Mouse (Mus musculus) inflammation-experienced regulatory T-cells, adult 6 months (primary cell): ENCODE measurements around the gene Igdcc3. TPM values are rescaled to one million over a fixed set of nuclear protein-coding genes. Genes with fewer than 3 reads are reported as not detected.

Source experiments
- ATAC-seq: one replicate; pipeline ENCODE4 v1.8.0; 2017
- polyA plus RNA-seq, 3 experiments: library from polyadenylated mRNA; unstranded; fragments of 100-300 nt; shearing (Covaris generic); gene quantifications; one replicate each; pipeline ENCODE4 v1.2.1; 2017

Gene Igdcc3
- polyA plus RNA-seq, 3 experiments from 2014 or later: not detected

DNA sequence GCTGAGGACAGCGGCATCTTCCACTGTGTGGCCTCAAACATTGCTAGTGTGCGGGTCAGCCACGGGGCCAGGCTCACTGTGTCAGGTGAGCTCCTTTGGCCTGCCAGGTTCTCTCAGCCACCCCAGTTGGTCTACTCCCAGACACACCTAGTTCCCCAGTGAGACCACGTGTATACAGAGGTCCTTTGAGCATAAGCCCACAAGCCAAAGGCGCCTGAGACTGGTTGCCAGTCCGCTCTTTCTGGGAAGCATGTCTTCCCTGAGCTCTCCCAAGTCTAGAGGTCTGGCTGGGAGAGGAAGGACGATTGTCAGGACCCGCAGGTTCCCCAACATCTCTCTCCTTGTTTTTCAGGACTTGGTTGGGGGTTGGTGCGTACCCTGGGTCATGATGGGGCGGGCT is 36.9 kb downstream of the Igdcc3 start:
- no peak for ATAC-seq

DNA sequence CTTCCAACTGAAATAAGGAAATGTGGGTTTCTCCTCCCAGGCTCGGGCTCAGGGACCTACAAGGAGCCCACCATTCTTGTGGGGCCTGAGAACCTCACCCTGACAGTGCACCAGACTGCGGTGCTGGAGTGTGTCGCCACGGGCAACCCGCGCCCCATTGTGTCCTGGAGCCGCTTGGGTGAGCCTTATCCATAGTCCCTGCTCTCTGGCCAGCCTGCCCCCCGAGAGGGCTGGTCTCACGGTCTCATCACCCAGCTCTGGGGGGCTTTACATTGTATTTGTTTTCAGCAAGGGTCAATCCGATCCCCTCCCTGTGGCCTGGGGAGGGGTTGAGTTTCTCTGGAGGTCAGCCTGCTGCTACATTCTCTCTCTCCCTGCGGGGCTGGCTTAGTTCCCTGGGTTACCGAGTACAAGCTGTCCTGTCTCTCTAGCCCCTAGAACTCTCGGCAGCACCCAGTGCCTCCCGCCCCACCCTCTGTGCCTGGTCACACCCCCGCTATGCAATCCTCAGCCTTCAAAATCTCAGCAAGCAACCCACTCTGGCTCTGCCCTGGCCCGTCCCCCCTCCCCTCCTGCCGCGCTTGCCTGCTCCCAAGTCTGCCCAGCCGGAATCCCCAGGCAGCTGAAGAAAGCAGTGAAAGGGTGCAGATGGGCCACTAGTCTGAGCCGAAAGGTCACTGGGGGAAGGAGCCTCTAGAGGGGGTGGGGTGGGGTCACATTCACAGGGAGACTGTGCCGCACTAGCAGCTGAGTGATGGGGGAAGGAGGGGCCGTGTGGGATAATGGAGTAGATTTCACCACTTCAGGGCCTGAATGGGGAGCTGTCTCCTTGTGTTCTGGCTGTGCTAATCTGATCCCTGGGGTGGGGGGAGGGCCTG is 37.6 kb downstream of the Igdcc3 start:
- no peak for ATAC-seq

DNA sequence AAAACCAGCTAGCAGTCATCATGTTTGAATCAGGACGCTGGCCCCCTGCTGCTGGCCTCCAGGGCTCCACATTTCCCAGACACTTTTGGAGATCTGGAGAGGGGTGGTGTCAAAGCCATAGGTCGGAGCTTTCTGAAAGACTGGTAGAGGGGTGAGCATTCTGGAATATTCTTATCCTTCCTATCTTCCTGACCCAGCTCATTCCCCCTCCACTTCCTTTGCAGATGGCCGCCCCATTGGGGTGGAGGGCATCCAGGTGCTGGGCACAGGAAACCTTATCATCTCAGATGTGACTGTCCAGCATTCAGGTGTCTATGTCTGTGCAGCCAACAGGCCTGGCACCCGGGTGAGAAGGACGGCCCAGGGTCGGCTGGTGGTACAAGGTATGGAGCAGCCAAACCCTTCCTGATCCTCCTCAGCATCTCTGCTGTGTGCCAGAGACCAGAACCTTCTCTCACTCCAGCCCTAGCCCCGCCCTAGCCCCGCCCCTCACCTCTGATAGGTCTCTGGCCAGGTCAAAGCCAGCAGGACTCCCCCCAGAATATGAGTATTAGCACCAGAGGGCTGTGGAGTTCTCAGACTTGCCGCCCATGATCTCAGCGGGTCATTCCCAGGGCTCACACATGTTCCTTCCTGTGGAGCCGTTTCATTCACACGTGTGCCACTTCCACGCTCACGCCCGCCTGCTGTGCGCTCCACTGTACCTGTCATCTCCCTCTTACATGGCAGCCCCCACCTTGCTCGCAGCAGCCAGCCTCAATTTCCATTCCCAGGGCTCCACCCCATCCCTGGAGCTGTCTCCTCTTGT is 39.0 kb downstream of the Igdcc3 start:
- ATAC-seq: no peak

DNA sequence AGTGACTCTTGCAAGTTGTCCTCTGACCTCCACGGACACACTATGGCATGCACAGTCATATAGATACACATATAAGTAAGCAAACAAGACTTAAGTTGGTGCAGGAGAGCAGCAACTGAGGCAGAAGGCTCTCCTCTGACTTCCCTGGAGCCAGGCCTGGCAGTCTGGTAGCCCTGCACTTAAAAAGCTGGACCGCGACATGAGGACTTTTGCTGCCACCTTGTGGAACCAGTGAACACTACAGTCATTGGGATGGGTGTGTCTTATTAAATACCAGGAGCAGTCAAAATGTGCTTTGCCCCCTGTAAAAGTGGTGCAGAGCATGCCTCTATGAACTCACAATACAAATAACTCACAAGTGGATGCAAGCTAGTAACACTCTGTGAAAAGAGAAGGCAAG is 47.6 kb downstream of the Igdcc3 start:
- peak; percentile 58 for ATAC-seq

DNA sequence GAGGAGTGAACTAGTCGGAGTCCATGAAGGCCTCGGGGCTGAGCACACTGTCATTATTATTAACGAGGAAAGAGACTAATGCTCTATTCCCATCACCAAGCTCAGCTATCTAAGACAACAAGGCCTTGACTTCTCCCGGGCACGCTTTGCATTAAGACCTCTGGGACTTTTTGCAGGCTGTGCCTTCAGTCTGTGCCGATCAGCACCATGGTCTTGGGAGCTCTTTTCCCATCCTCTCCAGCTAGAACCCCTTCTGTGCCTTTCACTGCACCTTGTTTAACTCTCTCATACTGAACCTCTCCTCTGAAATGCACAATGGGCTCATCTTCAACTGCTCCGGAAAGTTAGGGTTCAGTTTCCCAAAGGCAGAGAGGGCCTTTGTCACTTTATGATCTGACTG is 49.3 kb downstream of the Igdcc3 start:
- no peak for ATAC-seq

DNA sequence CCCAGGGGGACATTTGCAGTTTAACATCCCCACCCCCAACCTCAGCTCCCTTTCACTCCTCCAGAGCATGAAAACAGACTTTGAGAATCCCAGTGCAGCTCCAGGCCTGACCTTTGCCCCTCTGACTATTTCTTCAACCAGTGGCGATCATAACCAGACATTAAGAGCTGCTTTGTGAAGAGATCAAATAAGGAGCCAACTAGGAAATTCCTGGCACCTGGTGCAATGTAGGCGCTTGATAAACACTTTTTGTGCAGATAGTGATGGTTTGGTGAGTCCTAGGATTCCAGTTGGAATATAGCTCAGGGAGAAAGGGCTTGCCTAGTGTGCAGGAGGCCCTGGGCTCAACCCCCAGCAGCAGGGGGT is 50.4 kb downstream of the Igdcc3 start:
- ATAC-seq: no peak

DNA sequence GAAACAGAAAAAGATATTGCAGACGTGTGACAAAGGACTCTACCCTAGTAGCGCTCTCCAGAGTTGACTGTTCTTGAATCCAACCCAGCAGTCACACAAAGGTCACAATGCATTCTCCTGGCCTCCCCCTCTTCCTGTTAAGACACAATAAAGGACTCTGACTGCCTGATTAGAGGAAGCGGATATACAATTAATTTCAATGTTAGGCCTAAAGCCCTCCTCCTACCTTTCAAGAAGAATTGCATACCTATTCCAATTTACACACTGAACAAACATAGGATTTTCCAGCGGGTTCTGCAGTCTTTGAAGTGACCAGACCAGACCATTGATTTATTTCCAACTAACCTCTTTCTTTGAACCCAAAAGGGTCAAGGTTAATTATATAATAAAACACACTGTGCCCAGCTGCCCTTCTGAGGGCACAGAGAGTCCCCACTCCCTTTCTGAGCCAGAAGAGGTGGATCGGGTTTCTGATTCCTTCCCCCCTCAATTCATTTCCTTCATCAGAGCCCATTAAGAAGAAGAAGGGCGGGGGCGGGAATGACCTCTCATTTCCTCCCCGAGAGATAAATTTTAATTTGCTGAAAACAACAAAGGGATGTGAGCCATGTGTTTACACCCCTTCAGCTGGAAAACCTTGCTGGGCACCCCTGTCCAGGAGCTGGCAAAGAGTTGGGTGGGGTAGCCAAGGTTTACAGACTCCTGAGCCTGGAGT is 50.9 kb downstream of the Igdcc3 start:
- ATAC-seq: no peak

DNA sequence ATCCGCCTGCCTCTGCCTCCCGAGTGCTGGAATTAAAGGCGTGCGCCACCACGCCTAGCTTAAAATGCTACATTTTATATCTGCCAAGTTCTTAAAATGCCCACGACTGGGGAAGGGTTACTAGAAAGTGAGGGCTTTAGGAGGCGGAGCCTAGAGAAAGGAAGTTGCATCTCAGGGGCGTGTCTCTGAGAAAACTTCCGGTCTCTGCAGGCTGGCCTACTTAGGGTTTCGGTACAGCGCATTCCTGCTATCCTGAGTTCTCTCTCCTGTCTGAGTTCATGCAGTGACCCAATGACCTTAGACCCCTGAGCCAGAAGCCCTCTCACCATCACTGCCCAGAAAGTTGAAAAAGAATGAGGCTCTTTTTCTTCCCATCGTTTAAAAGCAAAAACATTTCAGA is 52.2 kb downstream of the Igdcc3 start:
- ATAC-seq: no peak

DNA sequence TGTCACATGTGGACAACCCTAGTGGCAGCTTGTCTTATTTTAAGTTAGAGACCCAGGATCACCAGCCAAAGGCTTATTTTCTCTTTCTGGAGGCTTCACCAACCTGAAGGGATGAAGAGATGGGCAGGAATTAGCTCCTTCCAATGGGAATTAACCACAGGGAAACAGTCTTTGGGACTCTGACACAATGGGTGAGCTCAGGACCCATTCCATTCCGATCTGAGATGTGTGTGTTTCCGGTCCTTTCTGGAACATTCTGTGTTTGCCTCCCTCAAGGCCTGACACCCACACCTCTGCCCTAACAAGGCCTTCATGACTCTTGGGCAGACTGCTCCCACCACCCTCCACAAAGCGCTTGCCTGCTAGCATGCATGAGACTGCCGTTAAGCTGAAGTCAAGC is 54.1 kb downstream of the Igdcc3 start, which contains the start of gene Parp16:
Gene Parp16, plus strand, starts transcription at position 301 of the 400 bp plus-strand sequence.
- no peak for ATAC-seq

DNA sequence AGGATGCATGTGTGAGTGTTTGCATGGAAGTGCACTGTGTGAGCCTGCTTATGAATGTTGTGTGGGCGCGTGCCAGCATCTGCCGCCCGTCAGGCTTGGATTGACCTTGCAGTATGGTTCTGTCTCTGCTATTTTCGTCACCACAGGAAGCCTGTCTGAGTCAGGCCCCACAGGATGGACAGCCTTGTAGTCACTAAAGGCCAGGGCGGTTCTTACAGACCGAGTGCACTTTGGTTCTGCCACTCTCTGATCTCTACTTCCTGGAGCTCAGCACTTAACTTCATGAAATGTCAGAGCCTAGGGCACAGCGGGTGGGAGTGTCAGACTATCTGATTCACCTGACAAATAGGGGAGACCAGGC is 54.6 kb downstream of the Igdcc3 start:
- peak; percentile 30 for ATAC-seq

DNA sequence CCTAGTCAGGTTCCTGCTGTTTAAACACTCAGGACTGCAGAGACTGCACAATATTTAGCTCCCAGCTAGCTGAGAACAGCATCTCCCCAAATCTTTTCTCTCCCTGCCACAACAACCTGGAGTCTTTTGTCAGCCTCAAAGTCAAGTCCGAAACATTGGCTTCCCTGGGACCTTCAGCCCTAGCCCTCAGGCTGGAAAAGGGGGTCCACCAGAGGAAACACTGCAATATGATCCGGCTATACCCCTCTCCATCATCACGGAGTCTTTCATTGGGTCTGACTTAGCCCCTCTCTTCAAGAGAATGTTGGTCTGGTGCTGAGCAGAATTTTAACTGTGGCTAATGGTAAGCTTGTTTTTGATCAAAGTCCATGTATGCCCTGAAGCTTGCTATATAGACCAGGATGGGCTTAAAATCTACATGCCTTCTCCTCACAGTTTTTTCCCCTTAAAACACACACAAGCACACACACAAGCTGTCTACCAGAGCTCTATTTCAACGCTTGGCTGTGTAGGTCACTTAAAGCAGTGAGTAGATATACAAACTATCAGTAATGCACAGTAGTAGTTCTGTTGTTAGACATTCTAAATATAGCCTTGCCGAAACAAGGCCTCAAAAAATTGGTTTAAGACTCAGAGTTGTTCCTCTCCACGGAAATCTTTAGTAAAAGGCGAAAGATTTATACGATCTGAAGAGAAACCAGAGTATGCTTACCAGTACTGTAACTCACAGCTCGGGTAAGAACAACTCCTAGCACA is 55.2 kb downstream of the Igdcc3 start:
- peak; percentile 73 for ATAC-seq

DNA sequence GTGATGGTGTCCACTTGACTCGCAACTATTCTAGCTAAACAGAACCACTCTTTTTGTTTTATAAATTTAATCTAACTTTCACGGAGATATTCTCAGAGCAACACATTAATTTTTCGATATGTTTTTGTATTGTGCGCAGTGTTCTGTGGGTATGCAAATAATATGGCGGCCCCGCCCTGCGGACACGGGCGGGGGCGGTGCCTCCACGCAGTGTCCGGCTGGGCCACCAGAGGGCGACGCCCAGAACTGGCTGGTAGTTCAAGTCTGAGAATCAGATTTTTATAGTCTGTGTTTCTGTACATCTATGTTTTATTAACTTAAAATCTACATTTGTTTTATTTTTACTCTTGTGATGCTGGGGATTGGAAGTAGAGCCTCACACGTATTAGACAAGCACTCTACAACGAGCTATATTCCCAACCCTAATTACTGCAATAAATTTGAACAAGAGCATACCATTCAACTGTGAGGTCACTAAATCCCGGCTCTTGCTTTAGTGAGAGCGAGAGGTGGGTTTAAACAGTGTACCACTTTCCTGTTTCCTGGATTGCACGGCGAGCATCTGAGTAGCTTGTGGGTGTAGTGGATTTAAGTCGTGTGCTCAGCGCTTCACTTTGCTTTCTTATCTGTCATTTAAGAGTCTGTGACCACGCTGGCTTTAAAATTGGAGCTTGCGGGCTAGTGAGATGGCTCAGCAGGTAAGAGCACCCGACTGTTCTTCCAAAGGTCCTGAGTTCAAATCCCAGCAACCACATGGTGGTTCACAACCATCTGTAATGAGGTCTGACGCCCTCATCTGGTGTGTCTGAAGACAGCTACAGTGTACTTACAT is 56.0 kb downstream of the Igdcc3 start:
- ATAC-seq: peak; percentile 69

DNA sequence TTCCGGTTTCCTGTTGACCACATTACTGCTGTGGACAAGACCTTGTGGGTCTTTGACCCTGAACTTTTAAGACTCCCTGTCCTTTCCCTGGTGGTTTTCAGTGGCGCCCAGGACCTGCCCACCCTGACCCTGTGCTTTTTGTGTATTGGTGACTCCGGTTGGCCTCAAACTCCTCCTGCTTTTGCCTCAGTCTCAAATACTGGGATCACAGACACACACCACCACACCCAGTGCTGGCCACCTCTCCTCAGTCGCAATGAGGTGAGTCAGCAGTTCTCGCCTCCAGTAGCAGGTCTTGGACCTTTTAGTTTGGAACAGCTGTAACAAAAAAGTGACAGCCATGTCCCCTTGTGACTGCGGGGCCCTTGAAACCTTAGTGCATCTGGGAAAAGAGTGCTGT is 56.8 kb downstream of the Igdcc3 start:
- ATAC-seq: no peak

DNA sequence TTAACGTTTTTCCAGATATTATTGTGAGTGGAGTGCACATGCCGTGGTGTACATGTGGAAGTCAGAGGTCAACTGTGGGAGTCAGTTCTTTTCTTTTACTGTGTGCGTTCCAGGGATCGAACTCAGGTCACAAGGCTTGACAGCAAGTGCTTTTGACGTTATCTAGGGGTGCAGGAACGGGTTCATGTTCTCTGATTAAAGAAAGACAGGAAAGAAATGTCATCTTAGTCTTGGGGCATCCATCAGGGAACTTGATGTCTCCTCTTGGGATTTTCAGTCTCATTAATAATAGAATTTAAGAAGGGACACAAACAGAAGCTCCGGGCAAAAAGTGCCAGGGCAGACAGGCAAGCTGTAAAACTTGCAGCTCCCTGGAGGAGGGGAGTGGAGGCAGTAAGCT is 58.7 kb downstream of the Igdcc3 start:
- no peak for ATAC-seq

DNA sequence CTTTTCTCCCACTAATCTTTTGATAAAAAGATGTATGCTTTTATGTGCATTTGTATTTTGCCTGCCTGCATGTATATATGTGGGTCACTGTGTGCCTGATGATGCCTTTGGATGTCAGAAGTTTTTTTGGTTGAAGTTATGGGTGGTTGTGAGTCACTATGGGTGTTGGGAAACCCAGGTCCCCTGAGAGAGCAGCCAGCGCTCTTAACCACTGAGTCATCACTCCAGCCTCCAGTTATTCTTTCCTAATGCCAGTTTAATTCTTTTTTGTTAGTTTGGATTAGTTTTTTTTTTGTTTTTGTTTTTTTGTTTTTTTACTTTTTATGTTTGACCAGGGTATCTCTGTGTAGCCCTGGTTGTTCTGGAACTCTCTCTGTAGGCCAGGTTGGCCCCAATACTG is 59.6 kb downstream of the Igdcc3 start:
- ATAC-seq: no peak

DNA sequence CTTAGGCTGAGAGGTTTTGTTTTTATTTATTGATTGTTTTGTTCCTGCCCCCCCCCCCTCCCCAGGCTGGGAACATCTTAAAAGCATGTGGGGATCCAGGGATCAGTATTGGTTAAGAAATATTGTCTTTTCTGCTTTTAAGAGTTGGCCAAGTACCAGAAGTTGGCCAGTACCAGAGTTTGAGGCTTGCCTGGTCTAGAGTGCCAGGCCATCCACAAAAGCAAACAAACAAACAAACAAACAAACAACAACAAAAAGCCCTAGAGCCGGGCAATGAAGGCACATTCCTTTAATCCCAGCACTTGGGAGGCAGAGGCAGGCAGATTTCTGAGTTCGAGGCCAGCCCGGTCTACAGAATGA is 60.0 kb downstream of the Igdcc3 start:
- no peak for ATAC-seq

DNA sequence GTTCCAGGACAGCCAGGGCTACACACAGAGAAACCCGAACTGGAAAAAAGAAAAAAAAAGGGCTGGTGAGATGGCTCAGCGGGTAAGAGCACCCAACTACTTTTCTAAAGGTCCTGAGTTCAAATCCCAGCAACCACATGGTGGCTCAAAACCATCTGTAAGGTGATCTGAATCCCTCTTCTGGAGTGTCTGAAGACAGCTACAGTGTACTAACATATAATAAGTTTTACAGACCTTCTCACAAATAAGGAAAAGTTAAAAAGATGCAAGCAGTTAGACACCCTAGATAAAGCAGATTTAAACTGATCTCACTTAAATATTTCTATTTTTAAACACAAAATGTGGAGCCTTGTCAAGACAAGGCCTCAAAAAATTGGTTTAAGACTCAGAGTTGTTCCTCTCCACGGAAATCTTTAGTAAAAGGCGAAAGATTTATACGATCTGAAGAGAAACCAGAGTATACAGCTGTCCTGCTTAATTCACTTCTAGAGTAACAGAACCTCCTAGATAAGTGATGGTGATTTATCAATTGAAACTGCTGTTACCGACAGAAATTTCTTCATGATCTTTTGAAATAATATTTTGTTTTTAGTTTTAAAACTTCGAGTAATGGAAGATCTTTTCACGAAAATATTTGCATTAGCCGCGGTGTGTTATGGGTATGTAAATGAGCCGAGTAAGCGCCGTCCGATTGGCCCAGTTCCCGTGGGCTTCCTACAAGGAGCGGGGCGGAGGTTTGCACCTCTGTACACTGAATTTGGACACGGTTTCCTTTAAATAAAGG is 60.6 kb downstream of the Igdcc3 start:
- ATAC-seq: peak; percentile 84

DNA sequence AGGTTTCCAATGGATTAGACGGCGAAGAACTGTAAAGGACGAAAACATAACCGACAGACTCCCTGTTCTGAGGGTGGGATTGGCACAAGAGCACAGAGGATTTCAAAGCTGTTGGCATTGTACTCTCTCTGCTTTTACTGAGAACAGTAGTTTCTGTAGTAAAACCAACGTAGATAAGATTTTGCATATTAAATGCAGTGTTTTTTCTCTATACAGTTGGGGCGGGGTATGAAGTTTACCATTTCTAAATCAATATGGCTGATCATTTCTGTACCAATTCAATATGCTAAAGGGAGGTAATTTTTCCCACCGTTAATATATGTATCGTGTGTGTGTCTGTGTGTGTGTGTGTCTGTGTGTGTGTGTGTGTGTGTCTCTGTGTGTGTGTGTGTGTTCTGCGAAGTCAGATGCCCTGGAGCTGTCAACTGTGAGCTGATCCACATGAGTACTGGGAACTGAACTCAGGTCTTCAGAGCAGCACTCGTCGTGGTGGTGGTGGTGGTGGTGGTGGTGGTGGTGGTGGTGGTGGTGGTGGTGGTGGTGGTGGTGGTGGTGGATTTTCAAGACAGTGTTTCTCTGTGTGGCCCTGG is 61.3 kb downstream of the Igdcc3 start:
- peak; percentile 44 for ATAC-seq

DNA sequence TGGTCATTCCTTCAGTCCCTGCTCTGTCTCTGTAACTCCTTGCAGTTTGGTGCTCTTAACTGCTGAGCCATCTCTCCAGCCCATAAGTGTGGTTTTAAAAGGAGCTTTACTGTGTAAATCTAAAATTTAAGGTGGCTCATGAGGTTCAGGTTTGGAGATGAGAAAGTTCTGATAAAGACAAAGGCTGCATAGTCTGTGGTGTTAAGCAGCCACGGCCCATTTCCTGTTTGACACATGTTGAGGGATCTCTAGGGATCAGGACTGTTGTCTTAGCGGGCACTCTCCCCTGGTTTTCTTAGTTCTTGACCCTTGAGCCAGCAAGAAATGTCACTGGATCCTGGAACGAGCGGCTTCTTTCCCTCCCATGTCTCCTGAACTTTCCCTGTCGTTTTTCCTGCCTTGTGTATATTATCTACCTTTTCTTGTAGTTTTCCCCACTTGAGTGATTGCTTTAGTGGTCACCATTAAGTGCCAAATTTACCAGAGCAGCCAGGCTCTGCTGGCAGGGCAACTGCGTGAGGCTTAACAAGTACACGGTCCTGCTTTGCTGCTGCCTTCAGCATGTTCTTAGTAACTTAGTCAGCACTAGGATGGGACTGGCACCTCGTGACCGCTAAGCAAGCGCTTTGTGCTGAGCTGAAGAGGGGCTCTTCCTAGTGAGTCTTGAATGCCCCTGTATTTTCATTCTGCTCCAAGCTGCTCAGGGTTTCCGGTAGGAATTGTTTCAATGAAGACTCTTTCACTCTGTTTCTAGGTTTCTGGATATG is 64.2 kb downstream of the Igdcc3 start:
- no peak for ATAC-seq
